Mouse (Mus musculus) neural tube, embryonic 14.5 days (tissue): ENCODE measurements at regions not wholly inside any gene's neighbourhood (a gene's known extent, or its start where the extent isn't known, plus 50 kb on each side); places are given as distances from the start of the nearest gene placed in this dataset.

Experiments
- ATAC-seq: fragments of 200-750 bp; cut with Nextera tagmentation; 2 replicates; pipeline ENCODE4 v1.8.0; 2017; ENCODE audit warnings: low read depth, mild to moderate bottlenecking, moderate TSS enrichment, moderate library complexity
- H3K27ac ChIP-seq: fragments of 300-500 bp; sonication (generic); 2 replicates; pipeline ENCODE4 v1.5.1; 2014; ENCODE audit warnings: low read depth, mild to moderate bottlenecking, control low read depth, low read length, moderate library complexity, mixed read lengths
- H3K27me3 ChIP-seq: fragments of 300-500 bp; sonication (generic); 2 replicates; pipeline ENCODE4 v1.6.1; 2014; ENCODE audit warnings: low read length; ENCODE audit not compliant: control insufficient read depth, insufficient read depth
- H3K36me3 ChIP-seq: fragments of 300-500 bp; sonication (generic); 2 replicates; pipeline ENCODE4 v1.6.1; 2014; ENCODE audit warnings: low read length, mixed read lengths; ENCODE audit not compliant: control insufficient read depth, insufficient read depth
- H3K4me1 ChIP-seq: fragments of 300-500 bp; sonication (generic); 2 replicates; pipeline ENCODE4 v1.6.1; 2014; ENCODE audit warnings: low read length; ENCODE audit not compliant: control insufficient read depth, insufficient read depth
- H3K4me2 ChIP-seq: fragments of 300-500 bp; sonication (generic); 2 replicates; pipeline ENCODE4 v1.6.1; 2014; ENCODE audit warnings: mild to moderate bottlenecking, low read depth, low read length, control low read depth
- H3K4me3 ChIP-seq: fragments of 300-500 bp; sonication (generic); 2 replicates; pipeline ENCODE4 v1.5.1; 2014; ENCODE audit warnings: low read depth, low read length, control low read depth, mixed read lengths
- H3K9ac ChIP-seq: fragments of 300-500 bp; sonication (generic); replicated peaks from 2 replicates; pipeline ENCODE4 v1.6.1; 2014; ENCODE audit warnings: low read depth, mild to moderate bottlenecking, control low read depth, low read length, mixed read lengths
- H3K9me3 ChIP-seq: fragments of 300-500 bp; sonication (generic); 2 replicates; pipeline ENCODE4 v1.6.1; 2016; ENCODE audit warnings: low read length; ENCODE audit not compliant: control insufficient read depth
- WGBS: fragments of 180-500 bp; shearing (Covaris S2); extraction: QIAGEN DNeasy Blood & Tissue Kit; methylation state at CpG from one replicate; pipeline ENCODE4 v1.1.7; 2014; 5-methylcytosine and 5-hydroxymethylcytosine counted together

DNA sequence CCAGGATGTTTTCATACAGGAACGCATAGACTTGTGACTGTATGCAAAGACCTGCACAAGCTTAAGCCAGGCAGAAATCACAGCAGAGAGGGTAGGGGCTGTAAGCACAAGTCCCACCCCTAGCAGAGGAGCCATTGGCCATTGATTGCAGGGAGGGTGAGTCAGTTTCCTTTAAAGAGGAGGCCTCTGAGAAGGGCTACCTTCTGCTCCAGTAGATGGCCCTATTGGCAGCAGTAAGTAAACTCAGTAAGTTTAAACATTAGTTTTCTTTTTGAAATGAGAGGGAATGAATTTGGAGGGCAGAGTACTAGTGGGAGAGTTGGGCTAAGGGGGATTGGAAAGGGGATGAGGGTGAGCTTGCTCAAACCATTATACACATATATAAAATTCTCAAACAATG, 98.5 kb upstream of the Ercc6l2 start:
- Histone ChIP-seq H3K4me3 (no peak overlapping the region), H3K9ac (no peak overlapping the region), H3K27ac (no peak overlapping the region), H3K27me3 (no peaks in the 10 kb centered on the region), H3K36me3 (no peaks in the 10 kb centered on the region), H3K4me1 (peaks cover 9% of the 10 kb centered on the region), H3K9me3 (no peaks in the 10 kb centered on the region; the same call in 1 of the 2 replicates), H3K4me2 (no peak overlapping the region)
- ATAC-seq, result no peak
- 83% methylated on average over 1 of the region's 1 CpGs for WGBS

DNA sequence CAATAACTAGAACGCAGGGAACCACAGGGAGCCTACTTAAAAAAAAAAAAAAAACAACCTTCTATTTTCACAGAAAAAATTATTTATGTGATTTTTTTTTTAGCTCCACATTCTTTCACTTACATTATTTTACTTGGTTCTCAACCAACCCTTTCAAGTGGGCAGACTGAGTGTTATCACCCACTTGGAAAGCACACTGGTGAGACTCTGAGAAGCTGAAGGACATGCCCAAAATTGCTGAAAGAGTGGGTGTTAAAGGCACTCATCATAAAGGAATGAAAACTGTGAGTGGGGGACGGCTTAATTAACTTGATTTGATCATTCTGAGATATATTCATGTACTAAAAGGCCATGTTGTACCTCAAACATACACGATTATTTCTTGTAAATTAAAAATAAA, 97.8 kb upstream of the Ercc6l2 start:
- H3K27me3 ChIP-seq, result no peaks in the 10 kb centered on the region
- H3K4me2 ChIP-seq, result no peak overlapping the region
- no peak overlapping the region for H3K9ac ChIP-seq
- no peaks in the 10 kb centered on the region; the same call in 1 of the 2 replicates for H3K9me3 ChIP-seq
- 88% methylated on average over 3 of the region's 3 CpGs for WGBS
- no peak for ATAC-seq
- H3K36me3 ChIP-seq, result no peaks in the 10 kb centered on the region
- H3K4me1 ChIP-seq, result peaks cover 9% of the 10 kb centered on the region
- no peak overlapping the region for H3K27ac ChIP-seq
- no peak overlapping the region for H3K4me3 ChIP-seq

- no peaks in the 10 kb centered on the region for H3K27me3 ChIP-seq
- no peak overlapping the region for H3K4me3 ChIP-seq
- 68% methylated on average over 2 of the region's 2 CpGs for WGBS
- H3K36me3 ChIP-seq, result no peaks in the 10 kb centered on the region
- no peaks in the 10 kb centered on the region for H3K9me3 ChIP-seq
- H3K9ac ChIP-seq, result no peak overlapping the region
- ATAC-seq, result no peak
- H3K27ac ChIP-seq, result no peak overlapping the region
- H3K4me2 ChIP-seq, result no peak overlapping the region
- H3K4me1 ChIP-seq, result peaks cover 9% of the 10 kb centered on the region
These were observed 96.3 kb upstream of the Ercc6l2 start for GRCm38 (mm10) chr13:63718782-63719181.

DNA sequence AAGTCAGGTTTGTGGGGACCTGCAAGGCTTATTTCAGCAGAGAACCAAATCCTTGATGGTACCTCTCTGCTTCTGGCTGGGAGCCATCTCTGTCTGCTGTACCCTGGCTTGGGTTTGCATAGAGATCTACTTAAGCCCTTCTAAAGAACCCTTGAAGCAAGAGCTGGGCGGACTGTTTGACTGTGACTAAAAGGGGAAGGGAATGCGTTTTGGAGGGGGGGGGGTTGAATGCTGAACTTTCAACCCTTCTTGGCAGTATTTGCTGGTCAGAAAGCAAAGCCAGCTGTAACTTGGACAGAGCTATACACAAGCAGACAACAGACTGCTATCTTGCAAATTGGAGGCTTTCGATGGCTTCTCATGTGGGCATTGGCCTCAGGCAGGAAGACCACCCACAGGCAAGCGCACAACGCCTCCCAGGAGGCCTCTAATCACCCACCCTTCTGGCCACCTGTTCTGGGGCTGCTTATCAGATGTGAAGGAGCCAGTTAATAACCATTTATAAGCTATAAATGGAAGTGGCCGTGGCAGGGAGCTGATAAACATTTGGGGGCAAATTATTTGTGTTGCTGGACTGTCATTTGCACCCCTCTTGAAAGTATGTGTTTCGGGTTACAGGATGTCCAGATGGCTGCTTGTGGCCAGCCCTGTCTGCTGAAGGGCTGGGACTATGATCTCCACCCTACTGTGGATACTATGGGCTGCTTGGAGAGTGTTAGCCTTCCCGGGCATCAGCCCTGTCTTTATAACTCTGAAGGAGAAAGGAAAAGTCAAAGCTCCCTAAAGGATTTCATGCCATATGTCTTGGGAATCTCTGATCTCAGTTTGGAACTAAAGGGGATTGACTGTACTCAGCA, 95.5 kb upstream of the Ercc6l2 start:
- Histone ChIP-seq H3K4me2 (no peak overlapping the region), H3K4me1 (peaks cover 9% of the 10 kb centered on the region), H3K27me3 (no peaks in the 10 kb centered on the region), H3K27ac (no peak overlapping the region; the same call in 1 of the 2 replicates), H3K36me3 (no peaks in the 10 kb centered on the region), H3K4me3 (no peak overlapping the region), H3K9ac (no peak overlapping the region), H3K9me3 (no peaks in the 10 kb centered on the region)
- ATAC-seq, result peak; percentile 51; the same call in 1 of the 2 replicates
- 18% methylated on average over 8 of the region's 8 CpGs for WGBS

- no peak for ATAC-seq
These were observed 94.4 kb upstream of the Ercc6l2 start for GRCm38 (mm10) chr13:63720610-63721009.

DNA sequence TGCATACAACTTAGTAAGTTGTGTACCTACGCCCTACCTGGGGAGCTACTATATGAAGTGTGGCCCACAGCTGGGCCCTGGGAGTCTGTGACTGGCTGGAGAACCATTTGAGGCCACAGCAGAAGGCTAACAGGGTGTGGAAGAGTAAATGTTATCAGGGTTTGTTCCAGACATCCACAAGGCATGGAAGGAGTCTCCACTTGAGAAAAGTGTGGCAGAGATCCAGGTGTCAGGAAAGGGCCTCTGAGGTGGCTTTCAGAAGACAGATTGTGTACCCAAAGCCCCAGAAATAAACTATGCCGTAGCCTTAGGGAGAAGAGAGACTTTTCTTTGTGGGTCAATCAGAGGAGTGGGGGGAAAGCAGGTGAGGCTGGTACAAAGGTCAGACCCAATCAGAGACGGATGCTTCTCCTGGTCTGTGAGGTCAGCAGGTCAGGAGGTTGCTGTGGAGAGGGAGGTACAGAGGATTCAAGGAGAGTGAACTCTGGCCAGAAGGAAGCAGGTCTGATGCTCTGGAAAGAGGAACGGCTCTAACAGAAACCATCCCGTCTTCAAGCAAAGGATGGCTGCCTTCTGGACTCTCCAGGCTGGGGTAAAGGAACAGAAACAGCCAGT, 93.9 kb upstream of the Ercc6l2 start:
- peaks cover 9% of the 10 kb centered on the region for H3K4me1 ChIP-seq
- H3K27me3 ChIP-seq, result no peaks in the 10 kb centered on the region
- no peak overlapping the region for H3K27ac ChIP-seq
- no peak overlapping the region for H3K9ac ChIP-seq
- ATAC-seq, result no peak
- no peak overlapping the region for H3K4me2 ChIP-seq
- H3K4me3 ChIP-seq, result no peak overlapping the region
- no peaks in the 10 kb centered on the region for H3K9me3 ChIP-seq
- no peaks in the 10 kb centered on the region for H3K36me3 ChIP-seq
- WGBS, result 86% methylated on average over 5 of the region's 5 CpGs

More at GRCm38 (mm10) chr13:63720610-63721009, 94.4 kb upstream of the Ercc6l2 start:
- H3K27ac ChIP-seq, result no peak overlapping the region
- no peak overlapping the region for H3K4me3 ChIP-seq
- no peaks in the 10 kb centered on the region for H3K9me3 ChIP-seq
- H3K4me1 ChIP-seq, result peaks cover 9% of the 10 kb centered on the region
- WGBS, result 78% methylated on average over 3 of the region's 3 CpGs
- H3K9ac ChIP-seq, result no peak overlapping the region
- no peaks in the 10 kb centered on the region for H3K27me3 ChIP-seq
- no peak overlapping the region for H3K4me2 ChIP-seq
- H3K36me3 ChIP-seq, result no peaks in the 10 kb centered on the region

DNA sequence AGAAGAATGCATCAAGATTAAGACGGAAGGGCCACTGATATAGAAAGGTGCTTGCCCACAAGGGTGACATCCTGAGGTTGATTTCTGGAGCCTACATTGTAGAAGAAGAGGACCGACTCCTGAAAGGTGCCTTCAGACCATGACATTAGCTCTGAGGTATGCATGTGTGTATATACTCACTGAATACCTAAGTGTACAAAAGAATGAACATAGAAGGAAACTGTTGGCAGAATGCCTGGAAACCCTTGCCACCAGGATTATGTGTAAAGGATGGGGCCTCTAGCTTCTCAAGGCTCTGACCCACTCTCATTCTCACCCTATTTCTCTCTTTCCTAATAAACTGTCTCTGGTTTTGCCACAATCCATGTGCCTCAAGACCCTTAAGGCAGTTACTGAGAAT, 90.7 kb upstream of the Ercc6l2 start:
- ATAC-seq, result no peak
- Histone ChIP-seq H3K4me2 (no peak overlapping the region), H3K4me1 (peaks cover 7% of the 10 kb centered on the region), H3K9ac (no peak overlapping the region), H3K27me3 (no peaks in the 10 kb centered on the region), H3K4me3 (no peak overlapping the region), H3K9me3 (no peaks in the 10 kb centered on the region), H3K36me3 (no peaks in the 10 kb centered on the region), H3K27ac (no peak overlapping the region)
- 83% methylated on average over 2 of the region's 2 CpGs for WGBS

DNA sequence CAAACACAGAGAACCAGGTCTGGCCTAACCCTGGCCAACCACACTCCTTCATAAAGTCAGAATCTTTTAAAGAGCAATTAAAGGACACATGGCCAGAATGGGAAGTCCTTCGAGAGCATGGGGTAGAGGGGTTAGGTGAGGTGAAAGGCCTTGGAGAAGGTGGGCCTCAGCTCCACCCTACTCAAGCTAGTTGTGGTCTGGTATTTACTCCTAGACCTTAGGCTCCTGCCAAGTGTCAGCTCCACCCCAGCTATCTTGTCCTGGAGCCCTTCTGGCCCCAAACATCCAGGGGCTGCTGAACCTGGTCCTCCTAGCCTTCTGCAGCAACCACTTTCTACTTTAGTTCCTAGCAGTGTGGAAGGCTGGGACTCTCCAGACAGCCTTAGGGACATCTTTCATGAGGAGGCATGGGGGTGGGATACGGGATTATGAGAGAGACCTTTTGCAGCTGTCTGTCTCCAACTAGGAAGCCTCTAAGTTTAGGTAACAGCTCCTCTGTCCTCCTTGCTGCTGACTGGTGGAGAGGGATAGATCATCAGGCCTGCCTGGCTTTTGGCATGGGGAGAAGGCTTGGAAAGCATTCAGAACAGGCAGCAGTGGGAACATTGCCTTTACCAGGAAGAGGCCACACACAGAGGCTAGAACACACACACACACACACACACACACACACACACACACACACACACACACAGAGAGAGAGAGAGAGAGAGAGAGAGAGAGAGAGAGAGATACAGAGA, 90.0 kb upstream of the Ercc6l2 start:
- no peak for ATAC-seq
- H3K27me3 ChIP-seq, result no peaks in the 10 kb centered on the region
- H3K9me3 ChIP-seq, result no peaks in the 10 kb centered on the region
- no peaks in the 10 kb centered on the region for H3K36me3 ChIP-seq
- 74% methylated on average over 2 of the region's 2 CpGs for WGBS
- H3K4me1 ChIP-seq, result no peaks in the 10 kb centered on the region; the same call in 1 of the 2 replicates
- H3K4me3 ChIP-seq, result no peak overlapping the region
- H3K27ac ChIP-seq, result no peak overlapping the region
- no peak overlapping the region for H3K9ac ChIP-seq
- H3K4me2 ChIP-seq, result no peak overlapping the region

DNA sequence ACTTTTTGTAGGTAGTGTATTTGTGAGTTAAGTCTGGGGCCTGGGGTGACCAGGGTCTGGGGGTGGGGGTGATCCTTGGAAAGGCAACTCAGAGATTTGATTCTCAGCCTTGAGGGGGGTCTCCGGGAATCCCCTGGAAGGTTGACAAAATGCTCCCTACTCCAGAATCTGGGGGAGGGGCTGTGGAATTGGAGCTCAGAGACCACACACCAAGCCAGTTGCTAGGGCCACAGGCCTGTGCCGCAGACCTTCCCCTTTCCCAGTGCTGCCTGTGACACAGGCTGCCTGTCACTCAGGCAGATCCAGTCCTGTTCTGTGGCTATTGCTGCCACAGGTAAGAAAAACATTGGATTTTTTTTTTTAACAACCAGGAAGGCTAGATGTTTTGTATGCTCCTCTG, 89.0 kb upstream of the Ercc6l2 start:
- no peak overlapping the region for H3K4me3 ChIP-seq
- H3K4me2 ChIP-seq, result no peak overlapping the region
- 11% methylated on average over 2 of the region's 2 CpGs for WGBS
- no peaks in the 10 kb centered on the region for H3K9me3 ChIP-seq
- no peak for ATAC-seq
- H3K4me1 ChIP-seq, result no peaks in the 10 kb centered on the region
- H3K27ac ChIP-seq, result no peak overlapping the region
- H3K9ac ChIP-seq, result no peak overlapping the region
- no peaks in the 10 kb centered on the region for H3K27me3 ChIP-seq
- no peaks in the 10 kb centered on the region for H3K36me3 ChIP-seq
